In the genomic region with DNA sequence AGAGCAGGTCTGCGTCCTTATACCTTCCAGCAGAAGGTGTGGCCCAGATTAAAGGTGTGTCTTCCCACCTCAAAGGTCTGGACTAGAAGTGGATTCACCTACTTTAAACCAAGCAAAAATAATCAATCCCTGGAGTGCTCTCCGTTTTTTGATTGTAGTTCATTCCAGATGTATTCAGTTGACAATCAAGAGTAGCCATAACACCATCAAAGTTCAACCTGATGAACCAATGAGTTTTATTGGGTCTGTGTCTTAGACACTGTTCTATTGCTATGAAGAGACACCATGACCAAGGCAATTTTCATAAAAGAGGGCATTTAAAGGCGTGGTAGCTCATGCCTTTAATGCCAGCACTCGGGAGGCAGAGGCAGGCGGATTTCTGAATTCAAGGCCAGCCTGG, we compare ENCODE assay signal across 10 mouse cellular contexts. TPM values are rescaled to one million over a fixed set of nuclear protein-coding genes. Genes with fewer than 3 reads are reported as not detected.
DNase-seq lines count a peak whose midpoint lies in the region; ATAC-seq and TF ChIP-seq lines count a peak whose summit lies in the region.
"Had no signal": no experiment of that assay in that cellular context is flagged by ENCODE, and none has a peak within 500 bp of the region (broad histone marks: within the 10 kb centered on the region; RNA-seq: fewer than 3 reads in every experiment).

A gene (minus strand): TSS at position 101 of the 400 bp plus-strand sequence.

- POLR2A ChIA-PET in Patski (lab: Charles Lee), result no interaction called here

- no peak within 1 kb of the TSS for H3ac ChIP-seq in C2C12 (ENCODE audit: control insufficient read depth, insufficient read length, low read depth)

- no peak within 1 kb of the TSS for H3K4me3 ChIP-seq in C2C12 (ENCODE audit: insufficient read depth, poor library complexity, severe bottlenecking)

- CTCF ChIA-PET in Patski (lab: Charles Lee), result no interaction called here

- TF ChIP-seq CTCF in C2C12 (IDR thresholded peaks at IDR 0.05; ENCODE audit: control insufficient read depth, insufficient read depth, insufficient read length), result no peak
- TF ChIP-seq CTCF in Patski (IDR thresholded peaks at IDR 0.05), result no peak

- in situ Hi-C loops in Patski (cut with MboI; ENCODE audit: low pct_unique_long_range_greater_than_20kb), result no loop called here

- no peaks in the 10 kb centered on the region for H3K36me3 ChIP-seq in C2C12 (ENCODE audit: control insufficient read depth, insufficient read depth)

- intact Hi-C loops in heart, postnatal 25 days (cut with DNase I), result no loop called here

- H3K27me3 ChIP-seq in C2C12 (ENCODE audit: control insufficient read depth, insufficient read depth, insufficient read length) (no peaks in the 10 kb centered on the region), Patski (no peaks in the 10 kb centered on the region)

- H3K79me2 ChIP-seq in C2C12 (ENCODE audit: control insufficient read depth, insufficient read depth), result no peaks in the 10 kb centered on the region

- DNase-seq in Patski (ENCODE audit: low read depth, low spot score), result no peak
- no peak for DNase-seq in gastrocnemius, postnatal 10 days
- no peak for DNase-seq in heart, postnatal 25 days (ENCODE audit: low spot score)
- no peak for DNase-seq in left cerebral cortex, adult 11 months (ENCODE audit: low spot score)
- DNase-seq: layer of hippocampus, adult 9-11 months; right cerebral cortex, postnatal 25 days; thymus, postnatal 36 days had no signal

- no peak for ATAC-seq in Patski
- ATAC-seq in activated CD4-positive, CD25-positive, alpha-beta regulatory T cell, adult 4 months, result no peak
- ATAC-seq in frontal cortex, adult (ENCODE audit: low TSS enrichment), result no peak

- no peaks in the 10 kb centered on the region for H3K79me3 ChIP-seq in C2C12 (ENCODE audit: low read depth)

TF ChIP-seq in C2C12, 6 proteins besides CTCF, POLR2A, EP300 and RAD21:
- TF ChIP-seq MYOD1 (IDR thresholded peaks at IDR 0.05; ENCODE audit: control insufficient read depth, insufficient read length, low read depth) (no peak), MAX (IDR thresholded peaks at IDR 0.05) (no peak), USF1 (IDR thresholded peaks at IDR 0.05; ENCODE audit: low read depth) (no peak), CEBPB (IDR thresholded peaks at IDR 0.05; ENCODE audit: low read depth) (no peak), MYOG (IDR thresholded peaks at IDR 0.05; ENCODE audit: control insufficient read depth, extremely low read depth, insufficient read length) (no peak), FOSL1 (IDR thresholded peaks at IDR 0.05; ENCODE audit: insufficient read depth, low read length, poor library complexity, severe bottlenecking) (no peak)
TF ChIP-seq in C2C12: peak in this region for 0.

RNA-seq across cellular contexts. Expression of the gene that starts here (rescaled TPM):
- polyA plus RNA-seq in C2C12 (2012; fragmentation: generic; extraction: Trizol), result 42.7 TPM
- 85.3 TPM for polyA plus RNA-seq in Patski (2021)
- total RNA-seq in gastrocnemius, postnatal 10 days (2021), result 10 to 100 TPM; 41.2 to 41.4 TPM
- 10 to 100 TPM; 26.8 to 35.9 TPM for total RNA-seq in heart, postnatal 25 days (2021)
- not detected for polyA plus RNA-seq in activated CD4-positive, CD25-positive, alpha-beta regulatory T cell, adult 4 months (2017; shearing (Covaris generic))

Comparison
In these comparisons a context has a peak if more than half of its experiments do, and no peak if none do; other contexts are left out.
1. RNA of the gene that starts here (polyA plus RNA-seq): 85.3 TPM in Patski (single experiment) and 42.7 TPM in C2C12 (single experiment); not detected in activated CD4-positive, CD25-positive, alpha-beta regulatory T cell, adult 4 months; every median in the first group is over 10 times any median in the second.